Mouse (Mus musculus): ENCODE results near the gene Wdr70.

DNA sequence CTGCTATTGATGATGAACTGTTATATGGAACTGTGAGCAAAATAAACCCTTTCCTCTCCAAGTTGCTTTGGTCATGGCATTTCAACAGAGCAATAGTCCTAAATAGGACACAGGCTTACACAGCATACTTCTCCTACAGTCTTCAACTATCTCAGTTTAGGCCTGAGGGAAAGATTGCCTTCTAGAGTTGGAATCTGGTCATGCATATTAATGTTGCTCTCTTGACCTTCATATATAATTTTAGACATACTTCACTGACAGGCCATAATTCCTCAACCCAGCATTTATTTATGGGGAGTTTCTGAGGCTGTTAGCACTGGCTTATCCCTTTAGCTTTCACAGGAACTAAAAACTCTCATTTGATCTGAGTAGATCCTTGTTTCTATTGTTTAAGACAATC, 108.9 kb downstream of the Wdr70 start:
- TF ChIP-seq BHLHE40 (IDR thresholded peaks at IDR 0.05; ENCODE audit: low read depth, low read length), result no peak
- TF ChIP-seq POLR2AphosphoS2 (IDR thresholded peaks at IDR 0.05; ENCODE audit: low read depth, low read length), result no peak
- no peak for TF ChIP-seq ZNF384 (IDR thresholded peaks at IDR 0.05; ENCODE audit: low read depth, low read length)
- TF ChIP-seq RCOR1 (conservative IDR thresholded peaks at IDR 0.05; ENCODE audit: low read depth, low read length), result no peak
- no peak for TF ChIP-seq EP300 (IDR thresholded peaks at IDR 0.05; ENCODE audit: low read length)
